In genomic region chr2:35783368-35783767, GRCm38 (mm10) we compare ENCODE assay signal across 24 mouse cellular contexts.
DNase-seq lines count a peak whose midpoint lies in the region; ATAC-seq and TF ChIP-seq lines count a peak whose summit lies in the region.
"Had no signal": no experiment of that assay in that cellular context is flagged by ENCODE, and none has a peak within 500 bp of the region (broad histone marks: within the 10 kb centered on the region; RNA-seq: fewer than 3 reads in every experiment).

No protein-coding gene starts in this region.

- no peaks in the 10 kb centered on the region; the same call in 1 of the 2 replicates for H3K27me3 ChIP-seq in liver, embryonic 11.5 days (replicated peaks; ENCODE audit: control insufficient read depth, insufficient read depth, low read length)
- no peaks in the 10 kb centered on the region for H3K27me3 ChIP-seq in forebrain, postnatal 0 days (ENCODE audit: insufficient read depth, low read length)
- no peaks in the 10 kb centered on the region for H3K27me3 ChIP-seq in midbrain, embryonic 16.5 days (ENCODE audit: control insufficient read depth, insufficient read depth, low read depth, low read length)
- H3K27me3 ChIP-seq: CH12.LX; embryonic facial prominence, embryonic 13.5 days; Patski had no signal

- TF ChIP-seq CTCF in brain, embryonic 14.5 days (IDR thresholded peaks at IDR 0.05; ENCODE audit: borderline replicate concordance, extremely low read depth, insufficient read depth, insufficient read length) = no peak
- no peak for TF ChIP-seq CTCF in forebrain, postnatal 0 days (IDR thresholded peaks at IDR 0.05; ENCODE audit: low read depth)

- WGBS in liver, embryonic 11.5 days = 60% methylated on average over 10 of the region's 10 CpGs
- WGBS in forebrain, postnatal 0 days = 51% methylated on average over 10 of the region's 10 CpGs
- WGBS in midbrain, embryonic 16.5 days = 45% methylated on average over 10 of the region's 10 CpGs

- H3K36me3 ChIP-seq in liver, embryonic 11.5 days (ENCODE audit: control insufficient read depth, insufficient read depth, low read length) = no peaks in the 10 kb centered on the region
- H3K36me3 ChIP-seq in forebrain, postnatal 0 days (ENCODE audit: insufficient read depth) = no peaks in the 10 kb centered on the region
- no peaks in the 10 kb centered on the region for H3K36me3 ChIP-seq in midbrain, embryonic 16.5 days (ENCODE audit: control insufficient read depth, insufficient read depth, low read length)
- H3K36me3 ChIP-seq: embryonic facial prominence, embryonic 13.5 days; G1E; heart, embryonic 10.5 days; limb, embryonic 10.5 days had no signal

- H3K4me3 ChIP-seq in liver, embryonic 11.5 days (ENCODE audit: low read depth, low read length) = no peak overlapping the region
- no peak overlapping the region for H3K4me3 ChIP-seq in forebrain, postnatal 0 days (ENCODE audit: low read depth, low read length)
- no peak overlapping the region for H3K4me3 ChIP-seq in midbrain, embryonic 16.5 days (ENCODE audit: low read depth, low read length)
- H3K4me3 ChIP-seq: embryonic facial prominence, embryonic 13.5 days; erythroblast, embryonic 14.5 days; heart, embryonic 10.5 days; limb, embryonic 10.5 days had no signal

- no peak overlapping the region for H3K9ac ChIP-seq in liver, embryonic 11.5 days (ENCODE audit: low read depth, low read length)
- H3K9ac ChIP-seq in forebrain, postnatal 0 days = no peak overlapping the region
- no peak overlapping the region for H3K9ac ChIP-seq in midbrain, embryonic 16.5 days (ENCODE audit: low read depth, low read length)
- H3K9ac ChIP-seq: embryonic facial prominence, embryonic 13.5 days had no signal

- H3K9me3 ChIP-seq in liver, embryonic 11.5 days (ENCODE audit: control insufficient read depth, low read length) = no peaks in the 10 kb centered on the region
- no peaks in the 10 kb centered on the region for H3K9me3 ChIP-seq in forebrain, postnatal 0 days (ENCODE audit: low read length)
- no peaks in the 10 kb centered on the region for H3K9me3 ChIP-seq in midbrain, embryonic 16.5 days (replicated peaks; ENCODE audit: control insufficient read depth, low read length, poor library complexity, severe bottlenecking)
- H3K9me3 ChIP-seq: embryonic facial prominence, embryonic 13.5 days; G1E; heart, embryonic 10.5 days; limb, embryonic 10.5 days had no signal

- ATAC-seq in liver, embryonic 11.5 days (replicated peaks; ENCODE audit: low FRiP score) = 0 out of 2 replicates have a peak, but pooled peaks have one; percentile 20
- ATAC-seq in forebrain, postnatal 0 days = 0 out of 2 replicates have a peak, but pooled peaks have one; percentile 14
- ATAC-seq in midbrain, embryonic 16.5 days = peak; percentile 15; the same call in 1 of the 2 replicates
- ATAC-seq in megakaryocyte-erythroid progenitor cell, adult 5-6 weeks (replicated peaks; ENCODE audit: low FRiP score, low TSS enrichment, poor library complexity, severe bottlenecking) = no peak
- ATAC-seq: hindbrain, postnatal 0 days; Patski had no signal

- TF ChIP-seq POLR2A in brain, embryonic 14.5 days (IDR thresholded peaks at IDR 0.05; ENCODE audit: borderline replicate concordance, extremely low read depth, insufficient read depth, insufficient read length, poor library complexity, severe bottlenecking) = no peak

- intact Hi-C loops in heart, postnatal 36 days (cut with DNase I) = no loop called here

- H3K4me2 ChIP-seq in liver, embryonic 11.5 days = no peak overlapping the region
- H3K4me2 ChIP-seq in forebrain, postnatal 0 days (ENCODE audit: low read depth) = no peak overlapping the region
- H3K4me2 ChIP-seq in midbrain, embryonic 16.5 days (ENCODE audit: low read length) = no peak overlapping the region
- H3K4me2 ChIP-seq: embryonic facial prominence, embryonic 13.5 days had no signal

- no peak for DNase-seq in liver, embryonic 11.5 days (ENCODE audit: low spot score)
- no peak for DNase-seq in liver
- DNase-seq in brain, embryonic 14.5 days (ENCODE audit: low read depth) = peak; percentile 30
- no peak for DNase-seq in forebrain, postnatal 0 days
- no peak for DNase-seq in heart, postnatal 36 days
- no peak for DNase-seq in yolk sac, embryonic 10.5 days (ENCODE audit: low spot score)
- DNase-seq: adrenal gland, adult 8-10 months; B cell, adult 2 months; cerebellum, adult 18-20 months; cerebellum, postnatal 25 days; kidney, adult 8-10 months; kidney, postnatal 10 days; lung, adult 18-20 months; right cerebral cortex, postnatal 25 days had no signal

- no peaks in the 10 kb centered on the region for H3K4me1 ChIP-seq in liver, embryonic 11.5 days (replicated peaks; ENCODE audit: control insufficient read depth, insufficient read depth, low read length)
- 0 out of 2 replicates have a peak, but pooled peaks cover 6% of the 10 kb centered on the region for H3K4me1 ChIP-seq in forebrain, postnatal 0 days (ENCODE audit: insufficient read depth)
- no peaks in the 10 kb centered on the region for H3K4me1 ChIP-seq in midbrain, embryonic 16.5 days (ENCODE audit: control insufficient read depth, insufficient read depth, low read length)
- H3K4me1 ChIP-seq: limb, embryonic 10.5 days had no signal

- H3K27ac ChIP-seq in liver, embryonic 11.5 days (ENCODE audit: low read depth, low read length) = no peak overlapping the region
- no peak overlapping the region for H3K27ac ChIP-seq in forebrain, postnatal 0 days (ENCODE audit: low read depth, low read length)
- no peak overlapping the region for H3K27ac ChIP-seq in midbrain, embryonic 16.5 days (ENCODE audit: low read length)
- H3K27ac ChIP-seq: embryonic facial prominence, embryonic 13.5 days; heart, embryonic 10.5 days; hindbrain, postnatal 0 days; limb, embryonic 10.5 days had no signal
